Mouse (Mus musculus) adipocyte (in vitro differentiated cells): ENCODE measurements around the gene Pdss2.

Experiments
- DNase-seq: peaks from one replicate; pipeline ENCODE4 v3.0.0-alpha.2; 2016; ENCODE audit warnings: low spot score

The Pdss2 gene

GRCm38 (mm10) chr10:43310781-43311392, 89.6 kb downstream of the Pdss2 start:
- DNase-seq, result peak; percentile 57

GRCm38 (mm10) chr10:43312211-43312610, 90.9 kb downstream of the Pdss2 start:
- DNase-seq, result peak; percentile 3

- DNase-seq, result no peak
These were observed 91.6 kb downstream of the Pdss2 start for GRCm38 (mm10) chr10:43312658-43313417.

GRCm38 (mm10) chr10:43315228-43315627, 93.9 kb downstream of the Pdss2 start:
- DNase-seq, result no peak

- no peak for DNase-seq
These were observed 96.2 kb downstream of the Pdss2 start for GRCm38 (mm10) chr10:43317327-43317951.

GRCm38 (mm10) chr10:43321019-43321418, 99.7 kb downstream of the Pdss2 start:
- no peak for DNase-seq

GRCm38 (mm10) chr10:43322446-43323178, 101.3 kb downstream of the Pdss2 start:
- DNase-seq, result no peak

GRCm38 (mm10) chr10:43323386-43323785, 102.1 kb downstream of the Pdss2 start:
- DNase-seq, result no peak

GRCm38 (mm10) chr10:43329813-43330212, 108.5 kb downstream of the Pdss2 start:
- no peak for DNase-seq

GRCm38 (mm10) chr10:43330691-43331090, 109.4 kb downstream of the Pdss2 start:
- no peak for DNase-seq

- no peak for DNase-seq
These were observed 110.8 kb downstream of the Pdss2 start for GRCm38 (mm10) chr10:43331931-43332701.

GRCm38 (mm10) chr10:43335874-43336273, 114.6 kb downstream of the Pdss2 start:
- no peak for DNase-seq

- DNase-seq, result peak; percentile 50
These were observed 115.8 kb downstream of the Pdss2 start for GRCm38 (mm10) chr10:43337110-43337509.

GRCm38 (mm10) chr10:43339811-43340210, 118.5 kb downstream of the Pdss2 start:
- DNase-seq, result no peak

GRCm38 (mm10) chr10:43349718-43350117, 128.4 kb downstream of the Pdss2 start:
- no peak for DNase-seq

GRCm38 (mm10) chr10:43357884-43358283, 136.6 kb downstream of the Pdss2 start:
- DNase-seq, result no peak

- no peak for DNase-seq
These were observed 141.7 kb downstream of the Pdss2 start for GRCm38 (mm10) chr10:43362947-43363346.

- DNase-seq, result no peak
These were observed 142.2 kb downstream of the Pdss2 start for GRCm38 (mm10) chr10:43363431-43363851.

- no peak for DNase-seq
These were observed 144.6 kb downstream of the Pdss2 start for GRCm38 (mm10) chr10:43365909-43366308.

GRCm38 (mm10) chr10:43368611-43369010, 147.3 kb downstream of the Pdss2 start:
- no peak for DNase-seq

GRCm38 (mm10) chr10:43372315-43372714, 151.0 kb downstream of the Pdss2 start:
- DNase-seq, result no peak

GRCm38 (mm10) chr10:43373035-43373434, 151.7 kb downstream of the Pdss2 start:
- DNase-seq, result no peak
